Mouse (Mus musculus): Measurements from ENCODE around the gene Pygb. TPM values are rescaled to one million over a fixed set of nuclear protein-coding genes. Genes with fewer than 3 reads are reported as not detected.

Pygb gene
- polyA plus RNA-seq, 1 experiment, result 23.8 TPM

GRCm38 (mm10) chr2:150851251-150851650, 64.7 kb downstream of the Pygb start:
- Histone ChIP-seq H3K36me3 (ENCODE audit: control insufficient read depth, insufficient read depth) (no peaks in the 10 kb centered on the region), H3K4me3 (no peak overlapping the region), H3ac (ENCODE audit: control insufficient read depth, insufficient read length) (no peak overlapping the region), H3K79me2 (ENCODE audit: control insufficient read depth, insufficient read depth) (no peaks in the 10 kb centered on the region), H3K27me3 (ENCODE audit: control insufficient read depth, insufficient read depth, insufficient read length) (no peaks in the 10 kb centered on the region), H3K4me2 (ENCODE audit: low read depth) (peak overlapping the region; percentile 13)
- TF ChIP-seq MYOG (IDR thresholded peaks at IDR 0.05; ENCODE audit: control insufficient read depth in 1 of 3, insufficient read depth in 1 of 3, insufficient read length in 2 of 3, low read depth in 2 of 3) (no peak), REST (IDR thresholded peaks at IDR 0.05; ENCODE audit: insufficient read depth, insufficient read length) (no peak), MAX (IDR thresholded peaks at IDR 0.05; ENCODE audit: low read depth) (no peak), SRF (IDR thresholded peaks at IDR 0.05; ENCODE audit: control insufficient read depth, insufficient read length, low read depth) (no peak), E2F4 (IDR thresholded peaks at IDR 0.05; ENCODE audit: insufficient read depth) (no peak), USF1 (IDR thresholded peaks at IDR 0.05; ENCODE audit: low read depth) (no peak), TCF12 (IDR thresholded peaks at IDR 0.05; ENCODE audit: insufficient read depth, poor library complexity, severe bottlenecking) (no peak), POLR2AphosphoS2 (IDR thresholded peaks at IDR 0.05; ENCODE audit: insufficient read length, low read depth) (no peak), CEBPB (IDR thresholded peaks at IDR 0.05; ENCODE audit: insufficient read depth, poor library complexity, severe bottlenecking) (no peak), MYOD1 (IDR thresholded peaks at IDR 0.05; ENCODE audit: control insufficient read depth in 1 of 3, insufficient read length in 2 of 3, low read depth in 2 of 3) (no peak), POLR2A (IDR thresholded peaks at IDR 0.05; ENCODE audit: insufficient read length, low read depth) (no peak), TCF3 (IDR thresholded peaks at IDR 0.05; ENCODE audit: insufficient read length, low read depth) (no peak)

- Histone ChIP-seq H3K79me2 (ENCODE audit: control insufficient read depth, insufficient read depth) (no peaks in the 10 kb centered on the region), H3K36me3 (ENCODE audit: control insufficient read depth, insufficient read depth) (no peaks in the 10 kb centered on the region), H3ac (ENCODE audit: control insufficient read depth, insufficient read length) (no peak overlapping the region), H3K4me3 (no peak overlapping the region), H3K4me2 (ENCODE audit: low read depth) (no peak overlapping the region), H3K27me3 (ENCODE audit: control insufficient read depth, insufficient read depth, insufficient read length) (no peaks in the 10 kb centered on the region)
- TF ChIP-seq POLR2AphosphoS2 (IDR thresholded peaks at IDR 0.05; ENCODE audit: insufficient read length, low read depth), result no peak
- no peak for TF ChIP-seq MYOG (IDR thresholded peaks at IDR 0.05; ENCODE audit: control insufficient read depth in 1 of 3, insufficient read depth in 1 of 3, insufficient read length in 2 of 3, low read depth in 2 of 3)
- no peak for TF ChIP-seq USF1 (IDR thresholded peaks at IDR 0.05; ENCODE audit: low read depth)
- no peak for TF ChIP-seq TCF12 (IDR thresholded peaks at IDR 0.05; ENCODE audit: insufficient read depth, poor library complexity, severe bottlenecking)
- TF ChIP-seq MAX (IDR thresholded peaks at IDR 0.05; ENCODE audit: low read depth), result no peak
- no peak for TF ChIP-seq E2F4 (IDR thresholded peaks at IDR 0.05; ENCODE audit: insufficient read depth)
- TF ChIP-seq POLR2A (IDR thresholded peaks at IDR 0.05; ENCODE audit: insufficient read length, low read depth), result no peak
- TF ChIP-seq MYOD1 (IDR thresholded peaks at IDR 0.05; ENCODE audit: control insufficient read depth in 1 of 3, insufficient read length in 2 of 3, low read depth in 2 of 3), result no peak
- no peak for TF ChIP-seq SRF (IDR thresholded peaks at IDR 0.05; ENCODE audit: control insufficient read depth, insufficient read length, low read depth)
- no peak for TF ChIP-seq CEBPB (IDR thresholded peaks at IDR 0.05; ENCODE audit: insufficient read depth, poor library complexity, severe bottlenecking)
- TF ChIP-seq TCF3 (IDR thresholded peaks at IDR 0.05; ENCODE audit: insufficient read length, low read depth), result no peak
- TF ChIP-seq REST (IDR thresholded peaks at IDR 0.05; ENCODE audit: insufficient read depth, insufficient read length), result no peak
Measured at GRCm38 (mm10) chr2:150855186-150855585, 68.7 kb downstream of the Pygb start.

GRCm38 (mm10) chr2:150858724-150859487, 72.4 kb downstream of the Pygb start:
- TF ChIP-seq TCF12 (IDR thresholded peaks at IDR 0.05; ENCODE audit: insufficient read depth, poor library complexity, severe bottlenecking) (no peak), SRF (IDR thresholded peaks at IDR 0.05; ENCODE audit: control insufficient read depth, insufficient read length, low read depth) (no peak), POLR2AphosphoS2 (IDR thresholded peaks at IDR 0.05; ENCODE audit: insufficient read length, low read depth) (no peak), MAX (IDR thresholded peaks at IDR 0.05; ENCODE audit: low read depth) (no peak), MYOG (IDR thresholded peaks at IDR 0.05; ENCODE audit: control insufficient read depth in 1 of 3, insufficient read depth in 1 of 3, insufficient read length in 2 of 3, low read depth in 2 of 3) (no peak), REST (IDR thresholded peaks at IDR 0.05; ENCODE audit: insufficient read depth, insufficient read length) (no peak), MYOD1 (IDR thresholded peaks at IDR 0.05; ENCODE audit: control insufficient read depth in 1 of 3, insufficient read length in 2 of 3, low read depth in 2 of 3) (no peak), CEBPB (IDR thresholded peaks at IDR 0.05; ENCODE audit: insufficient read depth, poor library complexity, severe bottlenecking) (no peak), TCF3 (IDR thresholded peaks at IDR 0.05; ENCODE audit: insufficient read length, low read depth) (no peak), USF1 (IDR thresholded peaks at IDR 0.05; ENCODE audit: low read depth) (no peak), E2F4 (IDR thresholded peaks at IDR 0.05; ENCODE audit: insufficient read depth) (no peak), POLR2A (IDR thresholded peaks at IDR 0.05; ENCODE audit: insufficient read length, low read depth) (no peak)
- H3K27me3 ChIP-seq (ENCODE audit: control insufficient read depth, insufficient read depth, insufficient read length), result no peaks in the 10 kb centered on the region

GRCm38 (mm10) chr2:150859709-150860470, 73.4 kb downstream of the Pygb start:
- TF ChIP-seq TCF12 (IDR thresholded peaks at IDR 0.05; ENCODE audit: insufficient read depth, poor library complexity, severe bottlenecking) (no peak), MAX (IDR thresholded peaks at IDR 0.05; ENCODE audit: low read depth) (no peak)
- Histone ChIP-seq H3K36me3 (ENCODE audit: control insufficient read depth, insufficient read depth) (no peaks in the 10 kb centered on the region), H3K27me3 (ENCODE audit: control insufficient read depth, insufficient read depth, insufficient read length) (no peaks in the 10 kb centered on the region), H3K4me3 (no peak overlapping the region), H3ac (ENCODE audit: control insufficient read depth, insufficient read length) (no peak overlapping the region), H3K4me2 (ENCODE audit: low read depth) (no peak overlapping the region), H3K79me2 (ENCODE audit: control insufficient read depth, insufficient read depth) (no peaks in the 10 kb centered on the region)

More at GRCm38 (mm10) chr2:150858724-150859487, 72.4 kb downstream of the Pygb start:
- Histone ChIP-seq H3K4me3 (no peak overlapping the region), H3K4me2 (ENCODE audit: low read depth) (no peak overlapping the region), H3K36me3 (ENCODE audit: control insufficient read depth, insufficient read depth) (no peaks in the 10 kb centered on the region), H3K79me2 (ENCODE audit: control insufficient read depth, insufficient read depth) (no peaks in the 10 kb centered on the region), H3ac (ENCODE audit: control insufficient read depth, insufficient read length) (no peak overlapping the region)

All from myocyte (in vitro differentiated cells).